Mouse (Mus musculus): Measurements from ENCODE around the gene Peli2. TPM values are rescaled to one million over a fixed set of nuclear protein-coding genes. Genes with fewer than 3 reads are reported as not detected.

Gene Peli2
- polyA plus RNA-seq, 1 experiment from 2014 or later = 3.1 TPM

GRCm38 (mm10) chr14:48164917-48165316, 44.3 kb downstream of the Peli2 start:
- Histone ChIP-seq H3K27me3 (replicated peaks; ENCODE audit: control insufficient read depth, insufficient read depth, low read length) (no peaks in the 10 kb centered on the region), H3K27ac (ENCODE audit: low read depth, low read length) (no peak overlapping the region), H3K4me3 (ENCODE audit: low read depth, low read length) (no peak overlapping the region), H3K9ac (ENCODE audit: low read depth, low read length) (no peak overlapping the region), H3K9me3 (ENCODE audit: control insufficient read depth, low read length) (no peaks in the 10 kb centered on the region), H3K4me1 (replicated peaks; ENCODE audit: control insufficient read depth, insufficient read depth, low read length) (peaks cover 3% of the 10 kb centered on the region; the same call in 1 of the 2 replicates), H3K4me2 (no peak overlapping the region), H3K36me3 (ENCODE audit: control insufficient read depth, insufficient read depth, low read length) (no peaks in the 10 kb centered on the region)
- no peak for ATAC-seq (replicated peaks; ENCODE audit: low FRiP score)
- 56% methylated on average over 8 of the region's 8 CpGs for WGBS
- no peak for DNase-seq (ENCODE audit: low spot score)

- WGBS = 90% methylated on average over 9 of the region's 9 CpGs
- no peaks in the 10 kb centered on the region for H3K9me3 ChIP-seq (ENCODE audit: control insufficient read depth, low read length)
- no peaks in the 10 kb centered on the region for H3K36me3 ChIP-seq (ENCODE audit: control insufficient read depth, insufficient read depth, low read length)
- no peak overlapping the region for H3K4me2 ChIP-seq
- ATAC-seq (replicated peaks; ENCODE audit: low FRiP score) (no peak), DNase-seq (ENCODE audit: low spot score) (no peak)
- H3K4me3 ChIP-seq (ENCODE audit: low read depth, low read length) = no peak overlapping the region
- no peak overlapping the region for H3K9ac ChIP-seq (ENCODE audit: low read depth, low read length)
- no peaks in the 10 kb centered on the region for H3K27me3 ChIP-seq (replicated peaks; ENCODE audit: control insufficient read depth, insufficient read depth, low read length)
- H3K4me1 ChIP-seq (replicated peaks; ENCODE audit: control insufficient read depth, insufficient read depth, low read length) = peaks cover 3% of the 10 kb centered on the region; the same call in 1 of the 2 replicates
- H3K27ac ChIP-seq (ENCODE audit: low read depth, low read length) = no peak overlapping the region
Observed at GRCm38 (mm10) chr14:48166396-48166795, 45.8 kb downstream of the Peli2 start.

GRCm38 (mm10) chr14:48167020-48167419, 46.4 kb downstream of the Peli2 start:
- Histone ChIP-seq H3K4me1 (replicated peaks; ENCODE audit: control insufficient read depth, insufficient read depth, low read length) (peaks cover 3% of the 10 kb centered on the region; the same call in 1 of the 2 replicates), H3K4me2 (no peak overlapping the region), H3K4me3 (ENCODE audit: low read depth, low read length) (no peak overlapping the region), H3K36me3 (ENCODE audit: control insufficient read depth, insufficient read depth, low read length) (no peaks in the 10 kb centered on the region), H3K27ac (ENCODE audit: low read depth, low read length) (no peak overlapping the region), H3K27me3 (replicated peaks; ENCODE audit: control insufficient read depth, insufficient read depth, low read length) (no peaks in the 10 kb centered on the region), H3K9me3 (ENCODE audit: control insufficient read depth, low read length) (no peaks in the 10 kb centered on the region), H3K9ac (ENCODE audit: low read depth, low read length) (no peak overlapping the region)
- WGBS = 69% methylated on average over 3 of the region's 3 CpGs
- no peak for ATAC-seq (replicated peaks; ENCODE audit: low FRiP score)
- no peak for DNase-seq (ENCODE audit: low spot score)

GRCm38 (mm10) chr14:48168116-48168515, 47.5 kb downstream of the Peli2 start:
- ATAC-seq (replicated peaks; ENCODE audit: low FRiP score) (no peak), DNase-seq (ENCODE audit: low spot score) (no peak)
- Histone ChIP-seq H3K9me3 (ENCODE audit: control insufficient read depth, low read length) (no peaks in the 10 kb centered on the region), H3K27me3 (replicated peaks; ENCODE audit: control insufficient read depth, insufficient read depth, low read length) (no peaks in the 10 kb centered on the region), H3K36me3 (ENCODE audit: control insufficient read depth, insufficient read depth, low read length) (no peaks in the 10 kb centered on the region), H3K4me1 (replicated peaks; ENCODE audit: control insufficient read depth, insufficient read depth, low read length) (peaks cover 3% of the 10 kb centered on the region; the same call in 1 of the 2 replicates), H3K4me3 (ENCODE audit: low read depth, low read length) (no peak overlapping the region), H3K4me2 (no peak overlapping the region), H3K9ac (ENCODE audit: low read depth, low read length) (no peak overlapping the region), H3K27ac (ENCODE audit: low read depth, low read length) (no peak overlapping the region)
- 83% methylated on average over 6 of the region's 6 CpGs for WGBS

GRCm38 (mm10) chr14:48169970-48170369, 49.3 kb downstream of the Peli2 start:
- Histone ChIP-seq H3K27me3 (replicated peaks; ENCODE audit: control insufficient read depth, insufficient read depth, low read length) (no peaks in the 10 kb centered on the region), H3K27ac (ENCODE audit: low read depth, low read length) (no peak overlapping the region), H3K36me3 (ENCODE audit: control insufficient read depth, insufficient read depth, low read length) (no peaks in the 10 kb centered on the region), H3K4me1 (replicated peaks; ENCODE audit: control insufficient read depth, insufficient read depth, low read length) (no peaks in the 10 kb centered on the region; the same call in 1 of the 2 replicates), H3K9ac (ENCODE audit: low read depth, low read length) (no peak overlapping the region), H3K9me3 (ENCODE audit: control insufficient read depth, low read length) (no peaks in the 10 kb centered on the region), H3K4me2 (no peak overlapping the region), H3K4me3 (ENCODE audit: low read depth, low read length) (no peak overlapping the region)
- 58% methylated on average over 7 of the region's 7 CpGs for WGBS
- ATAC-seq (replicated peaks; ENCODE audit: low FRiP score) (no peak), DNase-seq (ENCODE audit: low spot score) (no peak)

GRCm38 (mm10) chr14:48171268-48171667, 50.6 kb downstream of the Peli2 start:
- no peak for ATAC-seq (replicated peaks; ENCODE audit: low FRiP score)
- 78% methylated on average over 12 of the region's 12 CpGs for WGBS

GRCm38 (mm10) chr14:48172026-48172425, 51.4 kb downstream of the Peli2 start:
- 71% methylated on average over 8 of the region's 8 CpGs for WGBS
- Histone ChIP-seq H3K4me3 (ENCODE audit: low read depth, low read length) (no peak overlapping the region), H3K27ac (ENCODE audit: low read depth, low read length) (no peak overlapping the region), H3K4me2 (no peak overlapping the region), H3K27me3 (replicated peaks; ENCODE audit: control insufficient read depth, insufficient read depth, low read length) (no peaks in the 10 kb centered on the region), H3K36me3 (ENCODE audit: control insufficient read depth, insufficient read depth, low read length) (no peaks in the 10 kb centered on the region), H3K9ac (ENCODE audit: low read depth, low read length) (no peak overlapping the region), H3K4me1 (replicated peaks; ENCODE audit: control insufficient read depth, insufficient read depth, low read length) (no peaks in the 10 kb centered on the region), H3K9me3 (ENCODE audit: control insufficient read depth, low read length) (no peaks in the 10 kb centered on the region)
- ATAC-seq (replicated peaks; ENCODE audit: low FRiP score) (no peak), DNase-seq (ENCODE audit: low spot score) (no peak)

More at GRCm38 (mm10) chr14:48171268-48171667, 50.6 kb downstream of the Peli2 start:
- no peak overlapping the region for H3K4me2 ChIP-seq
- H3K9me3 ChIP-seq (ENCODE audit: control insufficient read depth, low read length) = no peaks in the 10 kb centered on the region
- no peaks in the 10 kb centered on the region for H3K27me3 ChIP-seq (replicated peaks; ENCODE audit: control insufficient read depth, insufficient read depth, low read length)
- no peak overlapping the region for H3K4me3 ChIP-seq (ENCODE audit: low read depth, low read length)
- no peak for DNase-seq (ENCODE audit: low spot score)
- H3K36me3 ChIP-seq (ENCODE audit: control insufficient read depth, insufficient read depth, low read length) = no peaks in the 10 kb centered on the region
- H3K9ac ChIP-seq (ENCODE audit: low read depth, low read length) = no peak overlapping the region
- H3K4me1 ChIP-seq (replicated peaks; ENCODE audit: control insufficient read depth, insufficient read depth, low read length) = no peaks in the 10 kb centered on the region
- H3K27ac ChIP-seq (ENCODE audit: low read depth, low read length) = no peak overlapping the region

GRCm38 (mm10) chr14:48172876-48173275, 52.3 kb downstream of the Peli2 start:
- no peaks in the 10 kb centered on the region for H3K27me3 ChIP-seq (replicated peaks; ENCODE audit: control insufficient read depth, insufficient read depth, low read length)
- H3K27ac ChIP-seq (ENCODE audit: low read depth, low read length) = no peak overlapping the region
- 86% methylated on average over 8 of the region's 8 CpGs for WGBS
- ATAC-seq (replicated peaks; ENCODE audit: low FRiP score) (no peak), DNase-seq (ENCODE audit: low spot score) (no peak)
- no peaks in the 10 kb centered on the region for H3K9me3 ChIP-seq (ENCODE audit: control insufficient read depth, low read length)
- H3K9ac ChIP-seq (ENCODE audit: low read depth, low read length) = no peak overlapping the region
- H3K4me2 ChIP-seq = no peak overlapping the region
- no peaks in the 10 kb centered on the region for H3K4me1 ChIP-seq (replicated peaks; ENCODE audit: control insufficient read depth, insufficient read depth, low read length)
- no peak overlapping the region for H3K4me3 ChIP-seq (ENCODE audit: low read depth, low read length)
- H3K36me3 ChIP-seq (ENCODE audit: control insufficient read depth, insufficient read depth, low read length) = no peaks in the 10 kb centered on the region

GRCm38 (mm10) chr14:48173840-48174239, 53.2 kb downstream of the Peli2 start:
- H3K9me3 ChIP-seq (ENCODE audit: control insufficient read depth, low read length) = no peaks in the 10 kb centered on the region
- H3K36me3 ChIP-seq (ENCODE audit: control insufficient read depth, insufficient read depth, low read length) = no peaks in the 10 kb centered on the region
- WGBS = 84% methylated on average over 9 of the region's 9 CpGs
- H3K27ac ChIP-seq (ENCODE audit: low read depth, low read length) = no peak overlapping the region
- no peak for DNase-seq (ENCODE audit: low spot score)
- no peak overlapping the region for H3K4me3 ChIP-seq (ENCODE audit: low read depth, low read length)
- no peaks in the 10 kb centered on the region for H3K4me1 ChIP-seq (replicated peaks; ENCODE audit: control insufficient read depth, insufficient read depth, low read length)
- H3K9ac ChIP-seq (ENCODE audit: low read depth, low read length) = no peak overlapping the region
- no peaks in the 10 kb centered on the region for H3K27me3 ChIP-seq (replicated peaks; ENCODE audit: control insufficient read depth, insufficient read depth, low read length)
- no peak for ATAC-seq (replicated peaks; ENCODE audit: low FRiP score)
- no peak overlapping the region for H3K4me2 ChIP-seq

All from liver, embryonic 11.5 days (tissue).